Mouse (Mus musculus): Measurements from ENCODE around the gene Mogat1.

- TF ChIP-seq POLR2A (IDR thresholded peaks at IDR 0.05; ENCODE audit: insufficient read length, low read depth) (no peak), POLR2AphosphoS2 (IDR thresholded peaks at IDR 0.05; ENCODE audit: insufficient read length, low read depth) (no peak), REST (IDR thresholded peaks at IDR 0.05; ENCODE audit: insufficient read depth, insufficient read length) (no peak), E2F4 (IDR thresholded peaks at IDR 0.05; ENCODE audit: insufficient read depth) (no peak), TCF12 (IDR thresholded peaks at IDR 0.05; ENCODE audit: insufficient read depth, poor library complexity, severe bottlenecking) (no peak), CEBPB (IDR thresholded peaks at IDR 0.05; ENCODE audit: insufficient read depth, poor library complexity, severe bottlenecking) (no peak), SRF (IDR thresholded peaks at IDR 0.05; ENCODE audit: control insufficient read depth, insufficient read length, low read depth) (no peak), MAX (IDR thresholded peaks at IDR 0.05; ENCODE audit: low read depth) (no peak), USF1 (IDR thresholded peaks at IDR 0.05; ENCODE audit: low read depth) (no peak), TCF3 (IDR thresholded peaks at IDR 0.05; ENCODE audit: insufficient read length, low read depth) (no peak)
Measured at GRCm38 (mm10) chr1:78512756-78513155, 2.0 kb downstream of the Mogat1 start.
